Mouse (Mus musculus): Measurements from ENCODE around the gene R3hdm1.

R3hdm1 gene

DNA sequence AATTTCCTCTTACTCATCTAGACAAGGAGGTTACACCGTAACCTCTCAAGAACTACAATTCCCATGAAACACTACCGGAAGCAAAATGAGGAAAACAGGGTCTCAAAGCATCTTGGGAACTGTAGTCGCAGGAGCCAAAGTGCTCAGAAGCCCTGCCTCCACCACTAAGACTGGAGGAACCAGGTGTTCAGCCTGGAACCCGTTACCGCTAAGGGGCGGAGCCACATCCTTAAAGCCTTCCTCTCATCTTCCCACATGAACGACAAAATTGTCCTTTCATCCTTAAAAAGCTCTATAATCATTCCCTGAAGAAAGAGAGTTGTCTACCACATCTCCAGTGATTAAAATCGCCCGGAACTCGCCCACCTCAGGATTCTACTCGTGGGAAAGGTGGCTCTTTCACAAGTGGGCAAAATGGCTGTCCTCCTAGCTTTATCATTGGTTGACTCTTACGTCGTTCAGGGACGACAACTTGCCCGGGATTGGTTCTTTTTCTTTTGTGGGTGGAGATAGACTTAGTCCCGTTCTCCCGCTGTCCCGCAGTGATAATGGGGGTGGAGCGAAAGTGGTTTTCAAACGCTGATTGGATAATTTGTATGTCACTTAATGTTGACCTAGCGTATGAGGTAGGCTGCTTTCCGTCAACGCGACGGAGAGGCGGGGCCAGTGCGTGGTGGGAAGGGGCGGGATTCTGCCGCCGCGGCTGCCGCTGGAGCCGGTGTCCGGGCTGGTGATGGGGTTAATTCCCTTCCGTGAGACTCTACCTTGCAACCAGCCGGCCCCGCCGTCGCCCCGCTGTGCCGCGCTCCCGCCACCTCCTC, at the start of gene R3hdm1, which contains the start of gene Zranb3:
R3hdm1 (plus strand) TSS at position 661 of the 821 bp plus-strand sequence.
Zranb3 (minus strand) TSS at position 407 of the 821 bp plus-strand sequence.
- DNase-seq (ENCODE audit: low read depth, low spot score), result peak; percentile 100

GRCm38 (mm10) chr1:128057269-128057668, 45.8 kb upstream of the R3hdm1 start:
- no peak for DNase-seq (ENCODE audit: low read depth, low spot score)

DNA sequence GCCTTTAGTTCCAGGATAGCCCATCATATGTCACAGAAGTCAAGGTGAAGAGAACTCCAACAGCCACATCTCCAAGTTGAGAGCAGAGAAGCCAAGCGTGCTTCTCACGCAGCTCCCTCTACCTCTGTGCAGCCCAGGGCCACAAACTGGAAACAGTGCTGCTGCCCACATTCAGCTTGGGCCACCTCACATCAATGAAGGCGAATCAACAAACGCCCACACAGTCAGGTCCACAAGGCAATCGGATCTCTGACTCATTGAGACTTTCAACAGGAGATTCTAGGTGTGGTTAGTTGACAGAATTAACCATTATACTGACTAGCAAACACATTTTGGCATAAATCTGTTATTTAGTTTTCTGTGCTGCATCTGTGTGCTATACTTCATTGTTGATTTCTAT, 44.5 kb upstream of the R3hdm1 start:
- DNase-seq (ENCODE audit: low read depth, low spot score), result no peak

DNA sequence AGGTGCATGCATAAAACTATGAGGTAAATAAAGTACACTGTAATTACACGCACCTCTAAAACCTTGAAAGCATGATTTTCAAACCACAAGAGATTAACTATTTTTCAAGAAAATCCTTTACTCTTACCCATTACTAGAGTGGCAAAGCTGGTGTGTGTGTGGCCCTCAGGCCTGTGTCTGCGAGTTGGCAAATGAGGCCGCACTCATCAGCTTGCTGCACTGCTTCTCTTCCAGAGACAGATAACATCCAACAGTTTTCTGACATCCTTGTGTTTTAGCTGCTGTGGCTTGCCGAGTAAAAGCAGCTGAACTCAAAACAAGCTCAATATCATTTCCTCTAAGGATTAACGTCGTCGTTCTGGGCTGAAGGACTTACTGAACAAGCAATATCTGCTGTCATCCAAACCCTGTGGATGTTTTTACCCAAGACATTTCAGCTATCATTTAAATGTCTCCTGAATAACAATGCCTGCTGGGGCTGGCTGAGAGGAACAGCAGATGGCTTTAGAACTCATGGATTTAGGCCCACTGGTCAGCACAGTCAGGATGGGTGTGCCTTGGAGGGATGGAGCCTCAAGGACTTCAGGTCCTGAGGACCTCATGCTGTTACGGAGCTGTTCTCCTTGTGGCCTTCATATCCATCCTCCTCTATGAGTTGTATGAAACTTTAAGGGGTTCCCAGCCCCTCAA, 42.3 kb upstream of the R3hdm1 start:
- no peak for DNase-seq (ENCODE audit: low read depth, low spot score)

DNA sequence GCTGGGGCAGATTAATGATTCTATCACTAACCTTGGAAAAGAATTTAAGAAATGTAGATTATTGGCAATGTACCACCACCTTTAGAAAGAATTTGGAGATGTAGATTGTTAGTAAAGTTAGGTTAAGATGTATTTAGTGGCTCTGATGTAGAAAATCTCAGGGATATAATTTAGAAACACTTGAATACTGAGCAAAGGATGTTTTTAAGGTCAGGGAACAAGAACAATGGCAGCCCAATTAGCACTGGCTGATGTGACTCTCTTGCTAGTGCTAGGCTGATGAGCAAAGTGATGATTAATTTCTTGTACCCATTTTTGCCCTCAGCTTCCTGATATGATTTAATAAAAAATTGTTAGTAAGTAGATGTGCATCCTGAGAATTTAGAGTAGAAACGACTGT, 41.7 kb upstream of the R3hdm1 start:
- no peak for DNase-seq (ENCODE audit: low read depth, low spot score)

DNA sequence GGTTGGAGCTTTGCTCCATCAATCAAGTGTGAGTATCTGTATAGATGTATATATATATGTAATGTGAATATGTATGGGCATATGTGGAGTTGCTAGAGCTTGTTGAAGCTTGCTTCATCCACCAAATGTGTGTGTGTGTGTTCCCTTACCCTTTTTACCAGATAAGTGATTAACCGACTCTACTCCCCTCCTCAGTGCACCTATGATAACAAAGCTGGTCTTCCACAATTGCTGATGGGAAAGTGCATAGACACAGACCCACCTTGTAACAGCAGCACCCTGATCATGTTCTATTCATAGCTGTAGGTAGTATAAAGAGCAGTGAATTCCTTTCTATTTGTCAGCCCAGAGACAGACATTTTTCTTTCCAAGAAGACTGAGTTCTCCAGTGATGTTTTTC, 40.9 kb upstream of the R3hdm1 start:
- DNase-seq (ENCODE audit: low read depth, low spot score), result no peak

- no peak for DNase-seq (ENCODE audit: low read depth, low spot score)
Observed at GRCm38 (mm10) chr1:128064716-128065115, 38.4 kb upstream of the R3hdm1 start.

- no peak for DNase-seq (ENCODE audit: low read depth, low spot score)
Observed at GRCm38 (mm10) chr1:128068945-128069397, 34.1 kb upstream of the R3hdm1 start.

DNA sequence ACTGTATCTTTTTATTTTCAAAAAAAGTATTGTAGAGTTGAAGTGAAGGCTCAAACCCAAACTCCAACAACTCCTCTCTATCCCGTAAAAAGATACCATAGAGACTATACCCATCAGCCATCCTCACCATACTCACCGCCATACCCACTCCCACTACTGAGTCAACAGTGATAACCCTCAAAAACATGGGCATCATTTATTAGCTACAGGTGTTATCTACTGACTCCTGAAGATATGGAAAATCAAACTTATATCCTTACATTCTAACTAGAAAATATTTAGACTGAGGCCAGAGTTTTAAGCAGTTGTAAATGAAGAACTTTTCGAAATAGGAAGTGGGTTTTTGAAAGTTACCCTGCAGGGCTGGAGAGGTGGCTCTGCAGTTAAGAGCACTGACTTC, 33.1 kb upstream of the R3hdm1 start:
- DNase-seq (ENCODE audit: low read depth, low spot score), result no peak

DNA sequence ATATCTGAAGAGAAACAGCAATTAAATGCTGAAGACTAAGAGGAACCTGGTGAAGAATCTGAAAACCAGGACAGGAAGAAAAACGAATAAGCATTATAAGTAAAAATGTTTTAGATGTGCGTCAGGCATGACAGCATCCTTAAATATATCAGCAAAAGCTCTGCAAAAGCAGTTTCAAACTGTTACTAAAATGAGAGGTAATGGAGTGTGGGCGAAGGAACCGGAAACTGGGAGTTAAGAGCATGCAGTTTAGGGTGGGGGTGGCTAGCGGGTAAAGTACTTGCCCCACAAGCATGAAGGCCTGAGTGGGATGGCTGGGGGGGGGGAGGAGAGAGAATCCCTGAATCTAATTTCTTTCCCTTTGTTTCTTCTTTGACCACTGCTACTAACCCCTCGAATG, 30.1 kb upstream of the R3hdm1 start:
- DNase-seq (ENCODE audit: low read depth, low spot score), result peak; percentile 91

- DNase-seq (ENCODE audit: low read depth, low spot score), result peak; percentile 54
Observed at GRCm38 (mm10) chr1:128076791-128077479, 26.2 kb upstream of the R3hdm1 start.

GRCm38 (mm10) chr1:128077788-128078187, 25.3 kb upstream of the R3hdm1 start:
- peak; percentile 87 for DNase-seq (ENCODE audit: low read depth, low spot score)

- DNase-seq (ENCODE audit: low read depth, low spot score), result no peak
Observed at GRCm38 (mm10) chr1:128078646-128079045, 24.5 kb upstream of the R3hdm1 start.

GRCm38 (mm10) chr1:128080936-128081696, 22.0 kb upstream of the R3hdm1 start:
- DNase-seq (ENCODE audit: low read depth, low spot score), result no peak

GRCm38 (mm10) chr1:128081873-128082272, 21.2 kb upstream of the R3hdm1 start:
- peak; percentile 49 for DNase-seq (ENCODE audit: low read depth, low spot score)

GRCm38 (mm10) chr1:128082800-128083199, 20.3 kb upstream of the R3hdm1 start:
- no peak for DNase-seq (ENCODE audit: low read depth, low spot score)

DNA sequence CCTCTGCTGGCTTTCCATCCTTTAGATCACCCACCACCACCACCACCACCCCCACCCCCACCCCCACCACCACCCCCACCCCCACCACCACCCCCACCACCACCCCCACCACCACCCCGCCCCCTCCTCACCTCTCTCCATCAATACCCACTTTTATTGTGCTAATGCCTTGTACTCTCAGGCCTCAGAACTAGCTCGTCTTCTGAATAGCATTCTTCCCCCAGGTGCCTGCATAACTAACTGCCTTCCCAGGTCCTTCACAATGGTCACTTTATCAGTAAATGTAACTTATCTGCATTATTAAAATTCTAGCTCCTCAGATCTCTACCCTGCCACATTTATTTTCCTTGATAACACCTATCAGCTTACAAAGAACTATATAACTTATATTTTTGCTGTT, 8.4 kb upstream of the R3hdm1 start:
- no peak for DNase-seq (ENCODE audit: low read depth, low spot score)

DNA sequence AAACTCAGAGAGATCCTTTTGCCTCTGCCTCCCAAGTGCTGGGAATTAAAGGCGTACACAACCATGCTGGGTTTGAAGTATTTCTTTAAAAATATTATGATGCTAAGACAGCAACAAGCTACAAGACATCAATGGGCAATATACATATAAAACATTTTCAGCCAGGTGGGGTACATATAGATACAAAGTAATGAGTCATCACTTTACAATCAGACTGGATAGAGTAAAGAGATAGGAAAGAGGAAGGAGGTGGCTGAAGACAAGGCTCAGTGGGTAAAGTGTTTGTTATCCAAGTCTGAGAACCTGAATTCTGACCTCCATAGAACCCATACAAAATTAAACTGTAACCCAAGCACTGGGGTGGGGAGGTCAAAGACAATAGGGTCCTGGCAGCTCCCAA, 4.8 kb upstream of the R3hdm1 start:
- no peak for DNase-seq (ENCODE audit: low read depth, low spot score)

GRCm38 (mm10) chr1:128102251-128102640, 855 bp upstream of the R3hdm1 start:
- no peak for DNase-seq (ENCODE audit: low read depth, low spot score)

GRCm38 (mm10) chr1:128103520-128104088, 503 bp downstream of the R3hdm1 start:
- no peak for DNase-seq (ENCODE audit: low read depth, low spot score)

Data from telencephalon, adult 2 months (tissue).